Mouse (Mus musculus): ENCODE results near the gene Ecel1. TPM values are rescaled to one million over a fixed set of nuclear protein-coding genes. Genes with fewer than 3 reads are reported as not detected.

Gene Ecel1
- polyA plus RNA-seq, 1 experiment from 2014 or later, result 40.5 TPM

- Histone ChIP-seq H3K4me3 (no peak overlapping the region), H3K36me3 (no peaks in the 10 kb centered on the region), H3K27me3 (peaks cover 38% of the 10 kb centered on the region), H3K4me2 (peak overlapping the region; percentile 95; the same call in 1 of the 2 replicates), H3K9me3 (no peaks in the 10 kb centered on the region), H3K27ac (replicated peaks) (no peak overlapping the region), H3K9ac (no peak overlapping the region), H3K4me1 (replicated peaks) (peaks cover 22% of the 10 kb centered on the region)
- no peak for ATAC-seq (ENCODE audit: low FRiP score, low read depth)
- WGBS, result 11% methylated on average over 13 of the region's 13 CpGs
Measured at GRCm38 (mm10) chr1:87185526-87185925, 29.2 kb upstream of the Ecel1 start.

GRCm38 (mm10) chr1:87184751-87185139 lies 28.4 kb upstream of the Ecel1 start:
- Histone ChIP-seq H3K9ac (0 out of 2 replicates have a peak overlapping the region, but pooled peaks have one; percentile 13), H3K36me3 (no peaks in the 10 kb centered on the region), H3K4me1 (replicated peaks) (peaks cover 22% of the 10 kb centered on the region), H3K4me3 (peak overlapping the region; percentile 16), H3K27me3 (peaks cover 38% of the 10 kb centered on the region), H3K9me3 (no peaks in the 10 kb centered on the region), H3K27ac (replicated peaks) (no peak overlapping the region), H3K4me2 (peak overlapping the region; percentile 49)
- ATAC-seq (ENCODE audit: low FRiP score, low read depth), result no peak
- 4% methylated on average over 20 of the region's 20 CpGs for WGBS

GRCm38 (mm10) chr1:87183998-87184750 lies 27.9 kb upstream of the Ecel1 start:
- 29% methylated on average over 15 of the region's 15 CpGs for WGBS
- ATAC-seq (ENCODE audit: low FRiP score, low read depth), result no peak
- Histone ChIP-seq H3K27me3 (peaks cover 38% of the 10 kb centered on the region), H3K27ac (replicated peaks) (no peak overlapping the region), H3K4me2 (peak overlapping the region; percentile 49), H3K9ac (0 out of 2 replicates have a peak overlapping the region, but pooled peaks have one; percentile 13), H3K36me3 (no peaks in the 10 kb centered on the region), H3K4me3 (peak overlapping the region; percentile 16), H3K4me1 (replicated peaks) (peaks cover 22% of the 10 kb centered on the region), H3K9me3 (no peaks in the 10 kb centered on the region)

- H3K36me3 ChIP-seq, result no peaks in the 10 kb centered on the region
- no peak within 1 kb of the TSS for H3K4me2 ChIP-seq
- H3K9ac ChIP-seq, result no peak within 1 kb of the TSS
- peaks cover 22% of the 10 kb centered on the region for H3K4me1 ChIP-seq (replicated peaks)
- ATAC-seq (ENCODE audit: low FRiP score, low read depth), result no peak
- peaks cover 38% of the 10 kb centered on the region for H3K27me3 ChIP-seq
- 66% methylated on average over 9 of the region's 9 CpGs for WGBS
- no peaks in the 10 kb centered on the region for H3K9me3 ChIP-seq
- H3K4me3 ChIP-seq, result no peak within 1 kb of the TSS
- H3K27ac ChIP-seq (replicated peaks), result no peak within 1 kb of the TSS
Measured at GRCm38 (mm10) chr1:87183013-87183412, 26.7 kb upstream of the Ecel1 start, which contains the start of gene Prss56. Prss56 (plus strand) TSS chr1:87183313.

- Histone ChIP-seq H3K4me2 (no peak overlapping the region), H3K9ac (no peak overlapping the region), H3K9me3 (no peaks in the 10 kb centered on the region), H3K4me1 (replicated peaks) (peaks cover 17% of the 10 kb centered on the region), H3K36me3 (no peaks in the 10 kb centered on the region), H3K4me3 (no peak overlapping the region), H3K27me3 (peaks cover 27% of the 10 kb centered on the region), H3K27ac (replicated peaks) (no peak overlapping the region)
- 66% methylated on average over 5 of the region's 5 CpGs for WGBS
- ATAC-seq (ENCODE audit: low FRiP score, low read depth), result no peak
Measured at GRCm38 (mm10) chr1:87180896-87181295, 24.6 kb upstream of the Ecel1 start.

- H3K4me1 ChIP-seq (replicated peaks), result peaks cover 32% of the 10 kb centered on the region
- H3K9ac ChIP-seq, result no peak overlapping the region
- no peaks in the 10 kb centered on the region for H3K36me3 ChIP-seq
- 5% methylated on average over 11 of the region's 11 CpGs for WGBS
- peaks cover 4% of the 10 kb centered on the region; the same call in 1 of the 2 replicates for H3K27me3 ChIP-seq
- H3K4me3 ChIP-seq, result no peak overlapping the region
- ATAC-seq (ENCODE audit: low FRiP score, low read depth), result peak; percentile 80
- H3K9me3 ChIP-seq, result no peaks in the 10 kb centered on the region
- H3K27ac ChIP-seq (replicated peaks), result peak overlapping the region; percentile 10; the same call in 1 of the 2 replicates
- H3K4me2 ChIP-seq, result 0 out of 2 replicates have a peak overlapping the region, but pooled peaks have one; percentile 17
Measured at GRCm38 (mm10) chr1:87175852-87176292, 19.6 kb upstream of the Ecel1 start.

GRCm38 (mm10) chr1:87174006-87174955 lies 18.0 kb upstream of the Ecel1 start:
- H3K27ac ChIP-seq (replicated peaks), result no peak overlapping the region
- H3K4me3 ChIP-seq, result no peak overlapping the region
- no peaks in the 10 kb centered on the region for H3K9me3 ChIP-seq
- no peaks in the 10 kb centered on the region for H3K36me3 ChIP-seq
- 24% methylated on average over 28 of the region's 28 CpGs for WGBS
- no peak for ATAC-seq (ENCODE audit: low FRiP score, low read depth)
- no peak overlapping the region for H3K4me2 ChIP-seq
- H3K9ac ChIP-seq, result no peak overlapping the region
- H3K27me3 ChIP-seq, result peaks cover 4% of the 10 kb centered on the region; the same call in 1 of the 2 replicates
- peaks cover 47% of the 10 kb centered on the region for H3K4me1 ChIP-seq (replicated peaks)

- Histone ChIP-seq H3K27ac (replicated peaks) (no peak overlapping the region), H3K4me1 (replicated peaks) (peaks cover 52% of the 10 kb centered on the region)
Measured at GRCm38 (mm10) chr1:87172316-87172715, 16.0 kb upstream of the Ecel1 start.

GRCm38 (mm10) chr1:87171312-87171711 lies 15.0 kb upstream of the Ecel1 start:
- Histone ChIP-seq H3K4me3 (no peak overlapping the region), H3K36me3 (no peaks in the 10 kb centered on the region), H3K27ac (replicated peaks) (no peak overlapping the region), H3K27me3 (peaks cover 4% of the 10 kb centered on the region; the same call in 1 of the 2 replicates), H3K9me3 (no peaks in the 10 kb centered on the region), H3K9ac (no peak overlapping the region), H3K4me1 (replicated peaks) (peaks cover 50% of the 10 kb centered on the region), H3K4me2 (no peak overlapping the region)
- no peak for ATAC-seq (ENCODE audit: low FRiP score, low read depth)
- WGBS, result 85% methylated on average over 1 of the region's 1 CpGs

More at GRCm38 (mm10) chr1:87172316-87172715, 16.0 kb upstream of the Ecel1 start:
- 35% methylated on average over 9 of the region's 9 CpGs for WGBS
- no peak overlapping the region for H3K4me3 ChIP-seq
- H3K9me3 ChIP-seq, result no peaks in the 10 kb centered on the region
- H3K27me3 ChIP-seq, result peaks cover 4% of the 10 kb centered on the region; the same call in 1 of the 2 replicates
- H3K4me2 ChIP-seq, result no peak overlapping the region
- no peak for ATAC-seq (ENCODE audit: low FRiP score, low read depth)
- H3K36me3 ChIP-seq, result no peaks in the 10 kb centered on the region
- H3K9ac ChIP-seq, result no peak overlapping the region

GRCm38 (mm10) chr1:87170458-87170857 lies 14.1 kb upstream of the Ecel1 start:
- H3K4me2 ChIP-seq, result peak overlapping the region; percentile 27

GRCm38 (mm10) chr1:87164796-87165184 lies 8.5 kb upstream of the Ecel1 start:
- Histone ChIP-seq H3K27ac (replicated peaks) (no peak overlapping the region), H3K4me3 (no peak overlapping the region), H3K4me2 (no peak overlapping the region), H3K9ac (no peak overlapping the region), H3K27me3 (no peaks in the 10 kb centered on the region), H3K4me1 (replicated peaks) (peaks cover 23% of the 10 kb centered on the region), H3K9me3 (no peaks in the 10 kb centered on the region), H3K36me3 (no peaks in the 10 kb centered on the region)
- WGBS, result 52% methylated on average over 9 of the region's 9 CpGs
- ATAC-seq (ENCODE audit: low FRiP score, low read depth), result no peak

More at GRCm38 (mm10) chr1:87170458-87170857, 14.1 kb upstream of the Ecel1 start:
- no peaks in the 10 kb centered on the region for H3K36me3 ChIP-seq
- 6% methylated on average over 19 of the region's 19 CpGs for WGBS
- H3K4me3 ChIP-seq, result no peak overlapping the region
- H3K27me3 ChIP-seq, result peaks cover 4% of the 10 kb centered on the region; the same call in 1 of the 2 replicates
- peaks cover 41% of the 10 kb centered on the region for H3K4me1 ChIP-seq (replicated peaks)
- no peak overlapping the region for H3K9ac ChIP-seq
- H3K27ac ChIP-seq (replicated peaks), result no peak overlapping the region
- peak; percentile 57; the same call in 1 of the 2 replicates for ATAC-seq (ENCODE audit: low FRiP score, low read depth)
- no peaks in the 10 kb centered on the region for H3K9me3 ChIP-seq
